Mouse (Mus musculus) CH12.LX (cell line): ENCODE results near the gene Tmem63c. TPM values are rescaled to one million over a fixed set of nuclear protein-coding genes. Genes with fewer than 3 reads are reported as not detected.

Experiments used
- DNase-seq: peaks from one replicate; pipeline ENCODE4 v3.0.0-alpha.2; 2013; ENCODE audit errors: extremely low read depth
- H3K27ac ChIP-seq: 2 replicates; pipeline ENCODE4 v1.5.1; 2012; ENCODE audit warnings: low read depth, mild to moderate bottlenecking, control low read depth, moderate library complexity; ENCODE audit not compliant: insufficient read depth
- H3K27me3 ChIP-seq: replicated peaks from 2 replicates; pipeline ENCODE3; 2012; ENCODE audit warnings: inconsistent platforms
- H3K36me3 ChIP-seq, 2 experiments: replicated peaks in 1 of 2; 2 replicates each; pipeline versions ENCODE3 to v1.6.1; 2012; ENCODE audit warnings: inconsistent platforms in 1 of 2, low read length in 1 of 2, mild to moderate bottlenecking in 1 of 2, mixed read lengths in 1 of 2, moderate library complexity in 1 of 2; ENCODE audit not compliant: control insufficient read depth in 1 of 2, insufficient read depth in 1 of 2
- H3K4me1 ChIP-seq, 2 experiments: 2 replicates each; pipeline ENCODE4 v1.6.1; 2012; ENCODE audit warnings: inconsistent platforms in 1 of 2, moderate library complexity in 1 of 2; ENCODE audit not compliant: insufficient read depth in 2 of 2, control insufficient read depth in 1 of 2
- H3K4me2 ChIP-seq: 2 replicates; pipeline ENCODE4 v1.6.1; 2012; ENCODE audit warnings: low read depth, mild to moderate bottlenecking, control low read depth; ENCODE audit not compliant: poor library complexity, insufficient read depth, severe bottlenecking
- H3K4me3 ChIP-seq, 3 experiments: fragments of 150-350 bp in 1 of 3; sonication (generic) in 1 of 3; replicated peaks in 1 of 3; 2 replicates each; pipeline versions ENCODE3 to v1.5.1; 2011 to 2012; ENCODE audit warnings: low read depth in 2 of 3, low read length in 2 of 3, mild to moderate bottlenecking in 2 of 3, moderate library complexity in 2 of 3, control low read depth in 1 of 3, improper control_type of control experiment in 1 of 3, inconsistent platforms in 1 of 3, mixed read lengths in 1 of 3; ENCODE audit not compliant: poor library complexity in 1 of 3
- H3K79me2 ChIP-seq: replicated peaks from 2 replicates; pipeline ENCODE4 v1.6.1; 2012; ENCODE audit warnings: mild to moderate bottlenecking, moderate library complexity; ENCODE audit not compliant: control insufficient read depth, poor library complexity, insufficient read depth, severe bottlenecking; ENCODE audit errors: extremely low read depth
- H3K9ac ChIP-seq: 2 replicates; pipeline ENCODE4 v1.6.1; 2012; ENCODE audit warnings: low read depth, mild to moderate bottlenecking, control low read depth, moderate library complexity; ENCODE audit not compliant: insufficient read depth
- H3K9me3 ChIP-seq: replicated peaks from 2 replicates; pipeline ENCODE3; 2012; ENCODE audit warnings: low read length, inconsistent platforms, mixed read lengths
- BHLHE40 ChIP-seq: IDR thresholded peaks from 2 replicates; pipeline ENCODE4 v1.6.1; 2011; ENCODE audit warnings: mild to moderate bottlenecking, low read depth, low read length, improper control_type of control experiment
- CHD1 ChIP-seq: IDR thresholded peaks from 2 replicates; pipeline ENCODE4 v1.6.1; 2012; ENCODE audit warnings: low read depth, low read length, improper control_type of control experiment, inconsistent platforms
- CHD2 ChIP-seq: IDR thresholded peaks from 2 replicates; pipeline ENCODE4 v1.6.1; 2011; ENCODE audit warnings: low read length, improper control_type of control experiment
- CTCF ChIP-seq, 2 experiments: IDR thresholded peaks in 1 of 2; conservative IDR thresholded peaks in 1 of 2; 2 replicates each; pipeline ENCODE4 v1.5.1; 2011 to 2012; ENCODE audit warnings: low read depth in 2 of 2, low read length in 2 of 2, improper control_type of control experiment in 1 of 2, inconsistent platforms in 1 of 2, mild to moderate bottlenecking in 1 of 2, moderate library complexity in 1 of 2
- E2F4 ChIP-seq: IDR thresholded peaks from 2 replicates; pipeline ENCODE4 v1.6.1; 2011; ENCODE audit warnings: low read depth, low read length, improper control_type of control experiment; ENCODE audit not compliant: insufficient replicate concordance
- EP300 ChIP-seq: IDR thresholded peaks from 2 replicates; pipeline ENCODE4 v1.6.1; 2011; ENCODE audit warnings: low read length, improper control_type of control experiment
- ETS1 ChIP-seq: conservative IDR thresholded peaks from 2 replicates; pipeline ENCODE4 v1.6.1; 2012; ENCODE audit warnings: low read depth, mild to moderate bottlenecking, inconsistent platforms, low read length, improper control_type of control experiment, moderate library complexity
- HCFC1 ChIP-seq: IDR thresholded peaks from 2 replicates; pipeline ENCODE4 v1.6.1; 2012; ENCODE audit warnings: low read depth, mild to moderate bottlenecking, inconsistent platforms, low read length, improper control_type of control experiment
- IRF4 ChIP-seq: IDR thresholded peaks from 2 replicates; pipeline ENCODE4 v1.6.1; 2014; ENCODE audit warnings: low read depth, mild to moderate bottlenecking, inconsistent platforms, low read length, improper control_type of control experiment
- JUN ChIP-seq: IDR thresholded peaks from 2 replicates; pipeline ENCODE4 v1.6.1; 2011; ENCODE audit warnings: low read depth, mild to moderate bottlenecking, low read length, improper control_type of control experiment, moderate library complexity; ENCODE audit not compliant: insufficient read depth
- JUND ChIP-seq: conservative IDR thresholded peaks from 2 replicates; pipeline ENCODE4 v1.6.1; 2011; ENCODE audit warnings: low read depth, low read length, improper control_type of control experiment
- MAZ ChIP-seq: IDR thresholded peaks from 2 replicates; pipeline ENCODE4 v1.6.1; 2012; ENCODE audit warnings: low read depth, mild to moderate bottlenecking, inconsistent platforms, low read length, improper control_type of control experiment, moderate library complexity
- MXI1 ChIP-seq: IDR thresholded peaks from 2 replicates; pipeline ENCODE4 v1.6.1; 2011; ENCODE audit warnings: mild to moderate bottlenecking, low read depth, low read length, improper control_type of control experiment
- NELFE ChIP-seq: IDR thresholded peaks from 2 replicates; pipeline ENCODE4 v1.6.1; 2011; ENCODE audit warnings: low read depth, low read length, improper control_type of control experiment
- POLR2A ChIP-seq: IDR thresholded peaks from 2 replicates; pipeline ENCODE4 v1.6.1; 2011; ENCODE audit warnings: low read depth, mild to moderate bottlenecking, improper control_type of control experiment, low read length
- RAD21 ChIP-seq: IDR thresholded peaks from 2 replicates; pipeline ENCODE4 v1.6.1; 2011; ENCODE audit warnings: low read depth, mild to moderate bottlenecking, low read length, improper control_type of control experiment, moderate library complexity
- RCOR1 ChIP-seq: conservative IDR thresholded peaks from 2 replicates; pipeline ENCODE4 v1.6.1; 2012; ENCODE audit warnings: low read depth, mild to moderate bottlenecking, inconsistent platforms, low read length, improper control_type of control experiment
- SMC3 ChIP-seq: IDR thresholded peaks from 2 replicates; pipeline ENCODE4 v1.6.1; 2011; ENCODE audit warnings: low read depth, low read length, improper control_type of control experiment
- TBP ChIP-seq: conservative IDR thresholded peaks from 2 replicates; pipeline ENCODE4 v1.6.1; 2011; ENCODE audit warnings: low read depth, low read length, improper control_type of control experiment
- TCF12 ChIP-seq: IDR thresholded peaks from 2 replicates; pipeline ENCODE4 v1.6.1; 2014; ENCODE audit warnings: low read depth, mild to moderate bottlenecking, inconsistent platforms, low read length, improper control_type of control experiment
- ZKSCAN1 ChIP-seq: IDR thresholded peaks from 2 replicates; pipeline ENCODE4 v1.6.1; 2012; ENCODE audit warnings: low read depth, inconsistent platforms, low read length, improper control_type of control experiment, borderline replicate concordance
- ZMIZ1 ChIP-seq: IDR thresholded peaks from 2 replicates; pipeline ENCODE4 v1.6.1; 2012; ENCODE audit warnings: low read depth, mild to moderate bottlenecking, inconsistent platforms, low read length, improper control_type of control experiment
- ZNF384 ChIP-seq: IDR thresholded peaks from 2 replicates; pipeline ENCODE4 v1.6.1; 2012; ENCODE audit warnings: low read depth, low read length, improper control_type of control experiment, inconsistent platforms
- dilution Hi-C: fragments of 300-500 bp; cut with MboI; formaldehyde crosslinking; loops from 2 replicates; pipeline ENCODE4 v1.14.3; 2020; ENCODE audit warnings: low sequenced_read_pairs; ENCODE audit not compliant: extremely low pct_unique_long_range_greater_than_20kb, extremely low pct_ligation_motif_present
- in situ Hi-C: fragments of 300-500 bp; cut with MboI; formaldehyde crosslinking; loops from 3 replicates; pipeline ENCODE4 v1.14.3; 2019; ENCODE audit warnings: low sequenced_read_pairs, low pct_ligation_motif_present, low pct_unique_long_range_greater_than_20kb, mixed read lengths
- polyA plus RNA-seq: library from polyadenylated mRNA; unstranded; fragments of >175 nt; gene quantifications from 2 replicates; pipeline ENCODE4 v1.2.1, GENCODE M21; 2012; ENCODE audit warnings: low read depth; ENCODE audit not compliant: insufficient read length
- total RNA-seq, 2 experiments: library from RNA; depleted of rRNA; stranded (reverse); fragments of 300-350 nt in 1 of 2; fragments of >200 nt in 1 of 2; gene quantifications; 2 replicates each; pipeline ENCODE4 v1.2.3; 2012 to 2014

The Tmem63c gene
- total and polyA plus RNA-seq, 3 experiments: 0.08 to 0.53 (median 0.11) TPM

DNA sequence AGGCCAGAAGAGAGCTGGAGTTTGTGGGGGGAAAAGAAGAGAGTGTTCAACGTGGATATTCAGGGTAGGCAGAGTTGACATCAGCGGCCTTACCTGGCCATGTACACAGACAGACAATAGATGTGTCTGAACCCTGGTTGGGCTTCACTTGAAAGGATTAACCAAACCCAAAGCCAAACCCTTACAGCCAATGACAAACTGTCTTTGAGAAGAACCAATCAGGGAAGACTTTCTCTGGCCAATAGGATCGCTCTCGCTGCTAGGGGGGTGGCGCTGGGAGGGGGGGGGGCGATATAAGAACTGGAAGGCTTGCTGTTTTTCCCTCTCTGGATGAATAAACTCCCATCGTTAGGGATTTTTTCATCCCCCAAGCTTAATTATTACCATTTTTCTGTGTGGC is 66.1 kb downstream of the Tmem63c start:
- no peak overlapping the region for H3K27ac ChIP-seq
- TF ChIP-seq MAZ: no peak
- no peak for TF ChIP-seq CTCF (conservative IDR thresholded peaks at IDR 0.05 in 1 of 2, IDR thresholded peaks at IDR 0.05 in 1 of 2; ENCODE audit: low read depth in 2 of 2, low read length in 2 of 2)
- TF ChIP-seq RAD21: no peak
- TF ChIP-seq BHLHE40: no peak
- TF ChIP-seq ZMIZ1: no peak
- TF ChIP-seq NELFE: 0 out of 2 replicates have a peak, but pooled peaks have one; percentile 8
- TF ChIP-seq IRF4: no peak
- 0 out of 2 replicates have a peak, but pooled peaks have one; percentile 17 for TF ChIP-seq TBP
- no peak for TF ChIP-seq HCFC1
- TF ChIP-seq ZKSCAN1: no peak
- TF ChIP-seq ZNF384: no peak
- TF ChIP-seq E2F4: no peak
- TF ChIP-seq JUN: no peak
- TF ChIP-seq RCOR1: no peak
- no peak for TF ChIP-seq POLR2A
- TF ChIP-seq JUND: no peak
- no peak overlapping the region for H3K4me3 ChIP-seq
- no peaks in the 10 kb centered on the region for H3K9me3 ChIP-seq
- no peak for DNase-seq
- dilution Hi-C loops (no loop called here), in situ Hi-C loops (no loop called here)
- H3K79me2 ChIP-seq: no peaks in the 10 kb centered on the region
- peaks cover under 1 to 29% of the 10 kb centered on the region in 2 experiments for H3K4me1 ChIP-seq
- H3K27me3 ChIP-seq: peaks cover 24% of the 10 kb centered on the region
- no peaks in the 10 kb centered on the region for H3K36me3 ChIP-seq
- no peak overlapping the region for H3K9ac ChIP-seq
- 0 out of 2 replicates have a peak overlapping the region, but pooled peaks have one; percentile 24 for H3K4me2 ChIP-seq

DNA sequence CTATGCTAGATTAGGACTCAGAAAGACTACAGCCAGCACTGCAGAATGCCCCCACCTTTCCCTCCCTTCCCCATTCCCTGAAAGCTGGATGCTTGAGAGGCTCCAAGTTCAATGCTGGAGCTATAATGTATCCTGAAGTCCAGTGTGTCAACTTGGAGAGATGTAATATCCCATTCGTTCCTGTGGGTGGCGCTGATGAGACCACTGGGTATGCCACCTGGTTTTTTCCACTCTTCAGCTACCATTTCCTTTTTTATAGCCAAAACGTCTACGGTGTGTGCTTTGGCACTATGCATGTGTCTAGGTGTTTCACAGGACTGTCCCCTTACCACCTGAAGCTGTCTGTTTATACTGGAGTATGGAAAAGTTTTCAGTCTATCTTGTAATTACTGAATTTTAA is 67.2 kb downstream of the Tmem63c start:
- H3K4me3 ChIP-seq: no peak overlapping the region
- dilution Hi-C loops: no loop called here
- H3K27me3 ChIP-seq: peaks cover 13% of the 10 kb centered on the region
- H3K36me3 ChIP-seq: no peaks in the 10 kb centered on the region
- H3K4me1 ChIP-seq: peaks cover 3 to 30% of the 10 kb centered on the region in 2 experiments
- no peak overlapping the region for H3K9ac ChIP-seq
- TF ChIP-seq MXI1 (no peak), CHD2 (no peak), JUND (no peak), E2F4 (no peak), SMC3 (peak; percentile 37), IRF4 (peak; percentile 51), RAD21 (peak; percentile 35), CHD1 (no peak), CTCF (conservative IDR thresholded peaks at IDR 0.05 in 1 of 2, IDR thresholded peaks at IDR 0.05 in 1 of 2; ENCODE audit: low read depth in 2 of 2, low read length in 2 of 2) (peak; percentile 70 to 84), ETS1 (no peak), POLR2A (no peak), TCF12 (0 out of 2 replicates have a peak, but pooled peaks have one; percentile 20), EP300 (peak; percentile 51; the same call in 1 of the 2 replicates)
- H3K79me2 ChIP-seq: no peaks in the 10 kb centered on the region
- in situ Hi-C loops: no loop called here
- no peak overlapping the region for H3K4me2 ChIP-seq
- DNase-seq: peak; percentile 55
- H3K9me3 ChIP-seq: no peaks in the 10 kb centered on the region
- no peak overlapping the region for H3K27ac ChIP-seq
